Mouse (Mus musculus): Measurements from ENCODE around the gene Fgf13. TPM values are rescaled to one million over a fixed set of nuclear protein-coding genes. Genes with fewer than 3 reads are reported as not detected.
A peak's percentile ranks its signal among the peaks of the same experiment; 100 is the strongest.

Fgf13 gene
- polyA plus RNA-seq, 1 experiment from 2014 or later: 133 TPM

DNA sequence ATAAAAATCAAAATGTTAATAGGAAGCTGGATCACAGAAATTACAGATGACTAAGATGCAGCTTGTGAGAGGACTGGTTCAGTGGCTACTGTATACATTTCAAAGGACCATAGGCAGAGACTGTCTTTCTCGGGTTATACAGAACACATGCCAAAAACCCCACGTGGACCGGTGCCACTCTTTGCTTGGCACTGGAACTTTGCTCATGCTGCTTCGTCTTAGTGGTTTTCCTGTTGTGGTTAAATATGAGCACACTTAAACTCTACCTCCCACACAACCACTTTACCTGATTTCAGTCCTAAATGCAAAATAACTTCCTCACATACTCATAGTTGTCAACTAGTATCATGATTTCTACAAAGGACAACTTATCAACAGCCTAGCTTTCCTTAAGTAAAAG, 59.6 kb downstream of the Fgf13 start:
- WGBS: 67% methylated on average over 4 of the region's 4 CpGs
- Histone ChIP-seq H3K4me1 (replicated peaks; ENCODE audit: control insufficient read depth, insufficient read depth, low read length) (0 out of 2 replicates have a peak, but pooled peaks cover 4% of the 10 kb centered on the region), H3K9ac (replicated peaks; ENCODE audit: low read depth, low read length) (no peak overlapping the region), H3K4me3 (replicated peaks; ENCODE audit: low read length) (no peak overlapping the region), H3K4me2 (ENCODE audit: low read length) (no peak overlapping the region), H3K27ac (ENCODE audit: low read length) (no peak overlapping the region), H3K9me3 (ENCODE audit: control insufficient read depth, low read length) (no peaks in the 10 kb centered on the region), H3K36me3 (ENCODE audit: control insufficient read depth, insufficient read depth) (no peaks in the 10 kb centered on the region), H3K27me3 (replicated peaks; ENCODE audit: control insufficient read depth, insufficient read depth, low read length) (no peaks in the 10 kb centered on the region)
- ATAC-seq: no peak

DNA sequence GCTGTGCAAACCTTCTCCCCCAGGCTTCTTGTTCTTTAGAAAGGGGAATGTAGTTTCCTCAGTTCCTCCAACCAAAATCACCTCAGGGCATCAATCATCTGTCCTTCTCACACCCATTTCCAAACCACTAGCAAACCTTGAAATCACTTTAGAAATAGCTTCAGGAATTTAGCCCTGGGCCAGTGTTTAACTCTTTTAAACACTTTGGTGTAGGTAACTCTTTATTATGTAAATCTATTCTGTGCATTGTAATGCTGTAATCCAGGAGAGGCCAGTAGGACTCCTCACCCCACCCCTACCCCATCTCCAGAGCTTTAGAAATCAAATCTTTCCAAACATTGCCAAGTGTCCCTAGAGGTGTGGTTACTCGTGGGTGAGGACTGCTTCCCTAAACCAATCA, 74.5 kb downstream of the Fgf13 start:
- Histone ChIP-seq H3K36me3 (ENCODE audit: control insufficient read depth, insufficient read depth) (no peaks in the 10 kb centered on the region), H3K4me2 (ENCODE audit: low read length) (no peak overlapping the region), H3K27me3 (replicated peaks; ENCODE audit: control insufficient read depth, insufficient read depth, low read length) (no peaks in the 10 kb centered on the region), H3K27ac (ENCODE audit: low read length) (no peak overlapping the region), H3K9me3 (ENCODE audit: control insufficient read depth, low read length) (no peaks in the 10 kb centered on the region), H3K9ac (replicated peaks; ENCODE audit: low read depth, low read length) (no peak overlapping the region), H3K4me1 (replicated peaks; ENCODE audit: control insufficient read depth, insufficient read depth, low read length) (no peaks in the 10 kb centered on the region), H3K4me3 (replicated peaks; ENCODE audit: low read length) (no peak overlapping the region)
- ATAC-seq: no peak
- 5% methylated on average over 1 of the region's 1 CpGs for WGBS

- H3K4me2 ChIP-seq (ENCODE audit: low read length): no peak overlapping the region
- H3K4me1 ChIP-seq (replicated peaks; ENCODE audit: control insufficient read depth, insufficient read depth, low read length): no peaks in the 10 kb centered on the region
- no peaks in the 10 kb centered on the region for H3K36me3 ChIP-seq (ENCODE audit: control insufficient read depth, insufficient read depth)
- no peaks in the 10 kb centered on the region for H3K27me3 ChIP-seq (replicated peaks; ENCODE audit: control insufficient read depth, insufficient read depth, low read length)
- no peaks in the 10 kb centered on the region for H3K9me3 ChIP-seq (ENCODE audit: control insufficient read depth, low read length)
- no peak for ATAC-seq
- H3K4me3 ChIP-seq (replicated peaks; ENCODE audit: low read length): no peak overlapping the region
- no peak overlapping the region for H3K27ac ChIP-seq (ENCODE audit: low read length)
- WGBS: 65% methylated on average over 2 of the region's 2 CpGs
- no peak overlapping the region for H3K9ac ChIP-seq (replicated peaks; ENCODE audit: low read depth, low read length)
Measured at GRCm38 (mm10) chrX:59485426-59485825, 82.4 kb downstream of the Fgf13 start.

DNA sequence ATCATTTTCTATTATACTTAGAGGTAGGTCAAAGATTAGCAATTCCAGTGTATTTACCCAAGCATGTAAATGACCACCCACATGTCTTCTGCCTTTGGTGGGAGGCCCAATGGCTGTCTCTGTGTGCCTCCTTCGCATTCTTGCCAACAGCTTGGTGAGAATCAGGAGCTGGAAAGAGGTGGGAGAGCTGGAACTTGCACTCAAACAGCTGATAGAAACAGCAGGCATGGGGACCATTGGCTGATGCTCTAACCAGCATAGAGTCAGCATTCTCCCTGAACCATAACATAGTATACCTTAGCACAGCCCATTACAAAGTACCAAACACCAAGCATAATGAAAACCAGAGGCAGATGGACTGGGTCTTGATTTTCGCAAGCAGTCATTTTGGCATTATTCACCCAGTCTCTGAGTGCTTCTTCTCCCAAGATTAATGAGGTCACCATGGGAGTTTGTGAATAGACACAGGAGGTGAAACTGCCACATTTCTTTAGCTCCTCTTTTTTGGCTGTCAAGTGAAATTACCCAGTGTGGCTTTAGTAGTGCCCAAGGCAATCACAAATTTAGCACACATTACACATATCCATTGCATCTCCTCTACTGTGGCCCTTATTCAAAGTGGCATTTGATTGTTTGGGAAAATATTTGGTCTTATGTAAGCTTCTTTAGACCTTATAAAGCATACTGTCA, 165.1 kb downstream of the Fgf13 start:
- H3K4me2 ChIP-seq (ENCODE audit: low read length): no peak overlapping the region
- H3K36me3 ChIP-seq (ENCODE audit: control insufficient read depth, insufficient read depth): no peaks in the 10 kb centered on the region
- ATAC-seq: peak; percentile 38; the same call in 1 of the 2 replicates
- H3K9me3 ChIP-seq (ENCODE audit: control insufficient read depth, low read length): no peaks in the 10 kb centered on the region
- H3K9ac ChIP-seq (replicated peaks; ENCODE audit: low read depth, low read length): no peak overlapping the region
- H3K27me3 ChIP-seq (replicated peaks; ENCODE audit: control insufficient read depth, insufficient read depth, low read length): no peaks in the 10 kb centered on the region
- H3K27ac ChIP-seq (ENCODE audit: low read length): no peak overlapping the region
- H3K4me3 ChIP-seq (replicated peaks; ENCODE audit: low read length): no peak overlapping the region
- 53% methylated on average over 2 of the region's 2 CpGs for WGBS
- H3K4me1 ChIP-seq (replicated peaks; ENCODE audit: control insufficient read depth, insufficient read depth, low read length): no peaks in the 10 kb centered on the region

DNA sequence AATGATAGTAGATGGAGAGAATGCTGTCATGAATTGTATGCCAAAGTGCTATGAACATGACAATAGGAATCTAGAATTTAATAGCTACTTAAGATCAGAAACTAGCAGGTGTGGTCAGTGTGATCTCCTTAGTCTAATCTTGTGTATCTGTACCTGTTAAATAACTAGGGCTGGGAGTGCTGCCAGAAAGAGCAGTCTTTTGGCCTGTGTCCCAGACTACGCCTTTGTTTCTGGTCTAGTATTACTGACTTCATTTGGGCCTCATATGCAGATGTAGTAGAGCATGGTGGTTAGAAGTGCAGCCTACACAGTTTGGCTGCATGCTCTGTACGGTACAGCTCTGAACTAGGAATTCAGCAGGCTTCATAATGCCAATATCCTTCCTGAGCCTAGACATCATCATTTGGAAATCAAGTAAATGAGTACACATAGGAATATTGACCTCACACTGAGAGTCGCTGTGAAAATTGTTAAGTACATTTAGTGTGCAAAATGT, 276.9 kb downstream of the Fgf13 start:
- 47% methylated on average over 3 of the region's 3 CpGs for WGBS
- ATAC-seq: peak; percentile 38; the same call in 1 of the 2 replicates
- H3K9me3 ChIP-seq (ENCODE audit: control insufficient read depth, low read length): no peaks in the 10 kb centered on the region

DNA sequence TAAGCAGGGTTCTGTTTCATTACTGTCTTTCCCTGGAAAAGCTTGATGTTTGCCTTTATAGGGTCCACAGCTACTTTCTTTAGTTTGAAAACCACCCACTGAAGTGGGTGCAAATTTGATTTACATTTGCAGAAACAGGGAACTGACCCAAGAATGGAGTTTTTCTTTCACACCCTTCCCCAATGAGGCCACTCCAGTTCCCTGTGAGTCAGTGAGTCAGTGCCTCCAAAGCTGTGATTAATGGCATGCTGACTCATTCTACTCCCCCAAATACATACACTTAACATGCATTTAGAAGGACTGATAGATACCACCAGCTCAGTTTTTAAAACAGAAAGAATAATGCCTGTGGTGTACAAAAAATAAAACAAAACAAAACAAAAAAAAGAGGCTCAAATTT, 316.3 kb downstream of the Fgf13 start:
- no peak overlapping the region for H3K27ac ChIP-seq (ENCODE audit: low read length)
- no peaks in the 10 kb centered on the region for H3K36me3 ChIP-seq (ENCODE audit: control insufficient read depth, insufficient read depth)
- no peak overlapping the region for H3K9ac ChIP-seq (replicated peaks; ENCODE audit: low read depth, low read length)
- ATAC-seq: no peak
- no peaks in the 10 kb centered on the region for H3K27me3 ChIP-seq (replicated peaks; ENCODE audit: control insufficient read depth, insufficient read depth, low read length)
- no peaks in the 10 kb centered on the region for H3K4me1 ChIP-seq (replicated peaks; ENCODE audit: control insufficient read depth, insufficient read depth, low read length)
- no peak overlapping the region for H3K4me3 ChIP-seq (replicated peaks; ENCODE audit: low read length)
- H3K4me2 ChIP-seq (ENCODE audit: low read length): no peak overlapping the region
- H3K9me3 ChIP-seq (ENCODE audit: control insufficient read depth, low read length): no peaks in the 10 kb centered on the region

More for the DNA sequence above, 276.9 kb downstream of the Fgf13 start:
- Histone ChIP-seq H3K27me3 (replicated peaks; ENCODE audit: control insufficient read depth, insufficient read depth, low read length) (no peaks in the 10 kb centered on the region), H3K4me3 (replicated peaks; ENCODE audit: low read length) (no peak overlapping the region), H3K4me2 (ENCODE audit: low read length) (no peak overlapping the region), H3K36me3 (ENCODE audit: control insufficient read depth, insufficient read depth) (no peaks in the 10 kb centered on the region), H3K9ac (replicated peaks; ENCODE audit: low read depth, low read length) (no peak overlapping the region), H3K27ac (ENCODE audit: low read length) (no peak overlapping the region), H3K4me1 (replicated peaks; ENCODE audit: control insufficient read depth, insufficient read depth, low read length) (no peaks in the 10 kb centered on the region)

GRCm38 (mm10) chrX:59243752-59244151, 324.1 kb downstream of the Fgf13 start:
- H3K36me3 ChIP-seq (ENCODE audit: control insufficient read depth, insufficient read depth): no peaks in the 10 kb centered on the region
- no peaks in the 10 kb centered on the region for H3K27me3 ChIP-seq (replicated peaks; ENCODE audit: control insufficient read depth, insufficient read depth, low read length)
- no peak overlapping the region for H3K4me3 ChIP-seq (replicated peaks; ENCODE audit: low read length)
- H3K9me3 ChIP-seq (ENCODE audit: control insufficient read depth, low read length): no peaks in the 10 kb centered on the region
- no peaks in the 10 kb centered on the region for H3K4me1 ChIP-seq (replicated peaks; ENCODE audit: control insufficient read depth, insufficient read depth, low read length)
- no peak overlapping the region for H3K27ac ChIP-seq (ENCODE audit: low read length)
- ATAC-seq: no peak
- no peak overlapping the region for H3K9ac ChIP-seq (replicated peaks; ENCODE audit: low read depth, low read length)
- no peak overlapping the region for H3K4me2 ChIP-seq (ENCODE audit: low read length)
- 60% methylated on average over 3 of the region's 3 CpGs for WGBS

- no peak for ATAC-seq
- WGBS: 90% methylated on average over 3 of the region's 3 CpGs
- H3K4me3 ChIP-seq (replicated peaks; ENCODE audit: low read length): no peak overlapping the region
- no peaks in the 10 kb centered on the region for H3K4me1 ChIP-seq (replicated peaks; ENCODE audit: control insufficient read depth, insufficient read depth, low read length)
- H3K36me3 ChIP-seq (ENCODE audit: control insufficient read depth, insufficient read depth): no peaks in the 10 kb centered on the region
- H3K9me3 ChIP-seq (ENCODE audit: control insufficient read depth, low read length): no peaks in the 10 kb centered on the region
- no peaks in the 10 kb centered on the region for H3K27me3 ChIP-seq (replicated peaks; ENCODE audit: control insufficient read depth, insufficient read depth, low read length)
- no peak overlapping the region for H3K9ac ChIP-seq (replicated peaks; ENCODE audit: low read depth, low read length)
- H3K27ac ChIP-seq (ENCODE audit: low read length): no peak overlapping the region
- H3K4me2 ChIP-seq (ENCODE audit: low read length): no peak overlapping the region
Measured at GRCm38 (mm10) chrX:59243176-59243575, 324.7 kb downstream of the Fgf13 start.

GRCm38 (mm10) chrX:59241460-59241747, 326.5 kb downstream of the Fgf13 start:
- ATAC-seq: peak; percentile 93
- Histone ChIP-seq H3K27me3 (replicated peaks; ENCODE audit: control insufficient read depth, insufficient read depth, low read length) (no peaks in the 10 kb centered on the region), H3K27ac (ENCODE audit: low read length) (no peak overlapping the region), H3K4me1 (replicated peaks; ENCODE audit: control insufficient read depth, insufficient read depth, low read length) (no peaks in the 10 kb centered on the region), H3K9me3 (ENCODE audit: control insufficient read depth, low read length) (no peaks in the 10 kb centered on the region), H3K4me2 (ENCODE audit: low read length) (no peak overlapping the region), H3K36me3 (ENCODE audit: control insufficient read depth, insufficient read depth) (no peaks in the 10 kb centered on the region), H3K4me3 (replicated peaks; ENCODE audit: low read length) (no peak overlapping the region), H3K9ac (replicated peaks; ENCODE audit: low read depth, low read length) (no peak overlapping the region)
